Mouse (Mus musculus) mature B cell (primary cell): ENCODE results near the gene Chuk.

Experiments
- in situ Hi-C: fragments of 300-500 bp; cut with MboI; formaldehyde crosslinking; loops from 2 replicates; pipeline ENCODE4 v1.14.3; 2019

Gene Chuk

DNA sequence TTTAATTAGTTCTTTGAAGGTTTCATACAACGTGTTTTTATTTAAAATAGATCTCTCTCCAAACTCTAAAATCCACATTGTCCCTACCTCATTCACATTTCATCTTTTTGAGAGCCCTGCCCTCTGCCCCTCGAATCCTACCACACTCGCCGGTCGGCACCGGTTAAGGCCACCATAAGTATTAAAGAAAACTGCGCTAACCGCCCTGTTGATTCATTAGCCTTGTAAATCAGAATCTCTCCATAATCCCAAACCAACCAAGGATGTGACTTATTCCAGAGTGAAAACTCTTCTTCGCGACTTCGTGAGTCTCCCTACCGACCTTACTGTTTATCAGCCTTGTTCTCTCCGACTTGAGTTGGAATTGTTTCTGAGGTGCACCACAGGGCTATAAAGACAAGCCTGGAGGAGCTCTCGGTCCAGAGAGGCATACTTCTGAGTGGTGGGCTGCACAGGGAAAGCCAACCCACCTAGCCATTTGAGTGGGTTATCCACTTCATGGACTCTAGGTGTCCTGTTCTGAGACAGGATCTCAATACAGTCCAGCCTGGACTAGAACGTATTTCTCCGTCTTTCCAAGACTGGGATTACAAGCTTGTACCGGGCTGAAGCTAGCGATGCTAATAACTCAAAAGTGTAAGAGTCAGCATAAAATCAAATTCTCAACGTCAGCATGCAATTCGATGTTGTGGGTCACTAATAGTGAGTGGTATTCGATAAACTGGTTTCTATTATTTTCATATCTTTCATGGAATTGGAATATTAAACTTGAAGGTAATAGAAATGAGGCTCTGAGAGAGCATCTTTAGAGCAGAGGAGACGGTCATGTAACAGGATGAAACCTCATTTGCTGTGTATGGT is 611 bp upstream of the Chuk start:
- in situ Hi-C loops: no loop called here

DNA sequence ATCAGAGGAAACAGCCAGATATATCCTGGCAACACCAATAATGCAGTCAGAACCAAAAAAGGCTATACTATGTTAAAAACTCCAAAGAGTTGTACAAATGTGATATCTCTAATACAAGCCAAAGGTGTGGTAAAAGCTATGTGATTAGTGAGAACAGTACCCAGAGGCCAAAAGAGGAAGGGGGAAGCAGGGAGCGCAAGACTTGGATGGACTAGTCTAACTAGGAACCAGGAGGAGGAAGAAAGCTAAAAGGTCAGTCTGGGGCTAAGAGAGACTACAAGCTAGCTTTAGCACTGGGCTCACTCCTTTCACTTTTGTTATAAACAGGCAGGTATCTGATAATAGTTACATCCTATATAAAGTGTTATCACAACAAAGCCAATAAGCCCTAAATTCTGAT is 2.9 kb downstream of the Chuk start:
- in situ Hi-C loops: no loop called here

DNA sequence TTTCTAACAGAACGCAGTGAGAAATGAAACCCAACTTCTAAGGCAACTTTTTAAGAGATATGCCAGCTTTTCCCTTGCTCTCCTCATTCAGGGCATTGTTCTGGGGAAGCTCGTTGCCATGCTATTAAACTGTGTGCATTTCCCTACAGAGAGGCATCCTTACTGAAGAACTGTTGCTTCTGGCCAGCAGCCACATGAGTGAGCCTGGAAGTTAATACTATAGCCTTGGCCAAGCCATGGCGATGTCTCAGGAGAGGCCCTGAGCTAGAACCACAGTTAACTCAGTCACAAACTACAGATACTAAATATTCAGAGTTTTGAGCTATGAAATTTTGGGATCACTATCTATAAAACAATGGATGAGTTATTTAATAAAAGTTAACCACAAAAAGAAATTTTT is 4.3 kb downstream of the Chuk start:
- in situ Hi-C loops: no loop called here

DNA sequence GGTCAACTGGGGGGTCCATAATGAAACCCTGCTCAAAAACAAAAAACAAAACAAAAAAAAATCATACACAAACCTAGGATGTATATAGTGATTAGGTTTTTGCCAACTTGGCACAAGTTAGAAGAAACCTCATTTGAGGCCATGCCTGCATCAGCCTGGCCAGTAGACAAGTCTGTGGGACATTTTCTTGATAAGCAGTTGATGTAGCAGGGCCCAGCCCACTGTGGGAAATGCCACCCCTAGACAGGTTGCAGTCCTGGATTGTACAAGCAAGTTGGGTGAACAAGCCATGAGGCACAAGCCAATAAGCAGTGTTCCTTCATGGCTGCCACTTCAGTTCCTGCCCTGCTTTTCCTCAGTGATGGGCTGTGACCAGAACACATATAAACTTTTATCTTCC is 6.4 kb downstream of the Chuk start:
- in situ Hi-C loops: no loop called here

DNA sequence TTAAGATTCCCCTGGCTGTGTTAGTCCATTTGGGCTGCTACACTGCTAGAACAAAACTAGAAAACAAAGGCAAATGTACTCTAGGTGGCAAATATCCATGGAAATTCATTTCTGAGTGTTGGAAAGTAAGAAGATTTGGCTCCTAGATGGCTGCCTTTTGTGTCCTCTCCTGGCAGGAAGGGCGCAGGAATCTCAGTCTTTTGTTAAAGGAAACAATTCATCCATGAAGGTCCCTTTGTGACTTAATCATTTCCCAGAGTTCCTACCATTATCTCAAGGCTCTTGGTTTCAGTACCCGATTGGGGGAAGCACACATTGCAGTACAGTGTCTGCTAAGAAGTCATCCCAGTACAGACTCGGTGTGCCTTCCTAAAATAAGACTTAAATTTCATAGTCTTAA is 21.0 kb downstream of the Chuk start:
- in situ Hi-C loops: no loop called here

DNA sequence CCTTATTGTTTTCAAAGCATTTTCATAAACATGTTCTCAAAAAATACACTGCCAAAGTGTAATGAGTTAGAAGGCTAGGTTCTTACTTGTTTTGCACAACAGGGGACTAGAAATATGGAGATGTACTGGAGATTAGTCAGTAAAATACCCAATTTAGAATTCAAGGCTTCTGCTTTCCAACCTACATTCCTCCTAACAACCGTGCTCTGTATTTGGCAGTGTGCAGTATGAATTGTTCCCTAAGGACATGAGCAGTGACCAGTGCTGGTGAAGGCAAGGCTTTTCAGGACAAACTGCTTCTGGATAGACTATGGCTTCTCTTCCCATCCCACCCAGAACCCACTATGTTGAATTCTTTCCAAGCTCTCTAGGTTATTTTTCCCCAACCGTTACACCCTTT is 26.4 kb downstream of the Chuk start:
- in situ Hi-C loops: no loop called here

DNA sequence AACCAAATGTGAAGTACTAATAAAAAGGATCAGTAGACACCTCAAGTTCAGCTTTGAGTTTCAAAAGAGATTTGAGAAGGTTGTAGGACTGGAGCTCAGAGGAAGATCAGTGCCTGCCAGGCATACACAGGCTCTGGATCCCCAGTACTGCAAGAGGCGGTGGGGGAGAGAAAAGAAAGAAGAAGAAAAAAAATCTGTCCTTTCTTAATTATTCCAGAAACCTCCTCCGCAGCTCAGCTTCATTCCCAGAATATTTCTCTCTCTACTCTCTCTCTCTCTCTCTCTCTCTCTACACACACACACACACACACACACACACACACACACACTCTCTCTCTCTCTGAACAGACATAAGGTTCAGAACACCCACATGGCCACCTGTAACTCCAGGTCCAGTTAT is 27.3 kb downstream of the Chuk start:
- in situ Hi-C loops: no loop called here

DNA sequence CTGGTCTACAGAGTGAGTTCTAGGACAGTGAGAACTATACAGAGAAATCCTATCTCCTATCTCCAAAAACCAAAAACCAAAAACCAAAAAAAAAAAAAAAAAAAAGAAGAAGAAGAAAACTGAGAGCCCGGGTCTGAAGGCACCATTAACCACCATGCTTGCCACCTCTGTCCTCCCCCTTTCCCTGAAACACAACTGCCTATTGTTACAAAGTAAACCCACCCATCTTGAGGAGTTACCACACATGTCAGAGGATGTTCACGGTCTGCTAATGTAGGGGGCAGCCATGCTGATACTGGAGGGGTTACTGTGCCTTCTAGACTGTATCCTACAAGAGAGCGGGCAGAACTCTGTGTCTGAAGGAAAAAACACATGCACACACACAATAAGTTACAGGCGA is 30.3 kb downstream of the Chuk start:
- in situ Hi-C loops: no loop called here

DNA sequence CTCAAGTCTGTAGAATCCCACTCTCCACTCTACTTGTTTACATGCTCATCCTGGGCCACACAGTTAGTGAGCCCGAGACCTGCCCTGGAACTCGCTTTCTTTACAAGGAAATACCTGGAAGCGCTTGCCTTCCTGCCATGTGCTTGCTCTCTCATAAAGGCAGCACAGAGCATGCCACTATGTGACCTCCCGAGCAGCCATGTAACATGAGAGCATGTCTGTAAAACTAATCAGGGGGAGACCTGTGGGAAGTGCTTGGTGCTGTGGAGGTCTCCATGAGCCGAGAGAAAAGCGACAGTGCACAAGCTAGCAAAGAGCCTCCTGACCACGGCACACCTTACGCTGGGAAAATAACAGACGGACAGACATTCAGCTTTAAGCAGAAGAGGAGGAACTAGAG is 30.8 kb downstream of the Chuk start:
- in situ Hi-C loops: no loop called here

DNA sequence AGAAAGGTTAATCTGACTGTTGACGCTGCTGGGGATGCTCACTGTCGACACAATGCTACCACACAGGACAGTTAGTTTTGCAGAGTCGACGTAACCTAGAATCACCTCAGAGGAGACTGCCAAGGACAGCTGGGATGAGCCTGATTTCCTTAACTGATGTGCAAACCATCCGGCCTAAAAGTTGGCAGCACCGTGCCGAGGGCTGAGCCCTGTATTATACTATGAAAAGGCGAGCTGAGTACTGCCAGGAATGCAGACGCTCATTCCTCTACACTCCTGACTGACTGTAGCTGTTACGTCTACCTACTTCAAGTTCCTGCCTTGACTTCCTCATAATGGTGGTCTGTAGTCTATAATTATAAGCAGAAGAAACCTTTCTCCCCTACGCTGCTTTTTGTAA is 32.3 kb downstream of the Chuk start:
- in situ Hi-C loops: no loop called here

DNA sequence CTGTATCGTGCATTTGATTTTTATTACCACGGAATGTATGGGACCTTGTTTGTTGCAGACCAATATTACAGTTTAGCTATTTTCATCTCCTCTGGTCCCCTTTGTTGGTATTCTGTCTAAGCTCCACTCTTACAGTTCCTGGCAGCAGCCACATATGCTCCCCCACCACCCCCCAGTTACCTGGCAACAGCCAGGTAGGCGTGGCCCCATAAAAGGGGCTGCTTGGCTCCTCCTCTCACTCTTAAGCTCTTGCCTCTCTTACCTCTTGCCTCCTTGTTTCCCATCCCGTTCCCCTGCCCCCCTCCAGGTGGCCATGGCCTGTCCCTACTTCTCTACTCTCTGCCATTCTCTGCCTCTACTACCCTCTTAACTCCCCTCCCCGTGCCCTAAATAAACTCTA is 36.1 kb downstream of the Chuk start:
- in situ Hi-C loops: no loop called here

DNA sequence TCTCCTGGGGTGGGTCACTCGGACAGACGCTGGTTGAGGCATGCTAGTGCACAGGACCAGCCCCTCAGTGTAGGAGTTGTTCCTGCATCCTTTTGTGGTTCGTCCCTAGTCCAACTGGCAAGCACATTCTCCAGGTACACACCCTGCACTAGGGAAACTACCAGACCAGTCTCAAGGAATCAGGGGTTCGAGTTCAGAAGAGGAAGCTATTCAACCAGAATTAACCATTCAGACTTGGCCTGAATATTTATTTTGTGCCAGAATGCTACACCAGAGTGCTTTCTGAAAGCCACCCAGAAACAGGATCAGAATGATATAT is 37.4 kb downstream of the Chuk start:
- in situ Hi-C loops: no loop called here

DNA sequence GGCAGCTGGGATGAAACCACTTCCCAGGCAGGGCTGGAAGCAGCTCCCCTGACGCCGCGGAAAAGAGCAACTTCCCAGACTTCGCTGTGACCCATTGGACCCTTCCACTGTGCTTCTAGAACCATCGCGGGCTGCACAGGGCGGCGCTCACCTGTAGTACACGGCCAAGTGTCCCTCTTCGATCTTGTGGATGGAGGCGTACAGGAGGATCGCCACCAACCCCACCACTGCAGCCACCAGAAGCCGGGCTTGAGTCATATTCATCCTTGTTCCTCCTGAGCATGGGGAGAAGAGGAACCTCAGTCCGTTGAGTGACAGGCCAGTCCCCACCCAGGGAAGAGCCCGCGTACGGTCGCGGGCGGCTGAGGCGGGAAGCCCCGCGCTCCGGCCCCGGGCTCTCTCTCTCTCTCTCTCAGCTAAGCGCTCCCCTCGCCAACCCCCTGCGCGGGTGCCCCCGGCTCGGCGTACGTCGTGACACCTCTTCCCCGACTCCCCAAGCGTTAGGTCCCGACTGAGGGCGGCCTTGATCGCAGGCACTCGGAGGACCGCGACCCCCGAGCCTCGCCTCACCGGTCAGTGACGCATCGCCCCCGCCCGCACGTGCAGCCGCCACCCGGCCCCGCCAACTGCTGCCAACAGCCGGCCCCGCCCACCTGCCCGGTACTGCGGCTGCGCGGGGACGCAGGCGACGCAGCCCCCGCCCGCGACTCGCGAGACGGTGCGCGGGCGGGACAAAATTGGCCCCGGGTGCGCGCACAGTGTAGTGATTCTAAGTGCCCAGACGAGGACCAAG is 38.0 kb downstream of the Chuk start, which contains the start of gene Erlin1:
Erlin1 (minus strand) TSS at position 665 of the 793 bp plus-strand sequence.
- in situ Hi-C loops: no loop called here

DNA sequence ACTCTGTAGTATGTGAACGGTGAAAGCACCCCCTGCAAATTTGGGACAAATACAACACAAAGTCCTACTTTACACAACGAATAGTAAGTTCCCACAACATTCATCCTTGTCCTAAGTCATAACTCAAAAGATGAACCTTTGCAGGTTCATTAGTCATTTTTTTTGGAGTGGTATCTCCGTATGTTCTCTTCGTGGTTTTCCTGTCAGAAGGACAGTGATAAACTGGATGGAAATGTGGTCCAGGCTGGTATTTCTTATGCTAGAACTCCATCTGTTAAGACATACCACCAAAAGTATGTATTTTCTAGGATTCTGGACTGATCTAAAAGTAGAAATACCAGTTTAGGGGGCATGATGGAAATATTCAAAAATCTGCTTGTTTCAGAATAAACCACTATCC is 39.0 kb downstream of the Chuk start:
- in situ Hi-C loops: no loop called here

DNA sequence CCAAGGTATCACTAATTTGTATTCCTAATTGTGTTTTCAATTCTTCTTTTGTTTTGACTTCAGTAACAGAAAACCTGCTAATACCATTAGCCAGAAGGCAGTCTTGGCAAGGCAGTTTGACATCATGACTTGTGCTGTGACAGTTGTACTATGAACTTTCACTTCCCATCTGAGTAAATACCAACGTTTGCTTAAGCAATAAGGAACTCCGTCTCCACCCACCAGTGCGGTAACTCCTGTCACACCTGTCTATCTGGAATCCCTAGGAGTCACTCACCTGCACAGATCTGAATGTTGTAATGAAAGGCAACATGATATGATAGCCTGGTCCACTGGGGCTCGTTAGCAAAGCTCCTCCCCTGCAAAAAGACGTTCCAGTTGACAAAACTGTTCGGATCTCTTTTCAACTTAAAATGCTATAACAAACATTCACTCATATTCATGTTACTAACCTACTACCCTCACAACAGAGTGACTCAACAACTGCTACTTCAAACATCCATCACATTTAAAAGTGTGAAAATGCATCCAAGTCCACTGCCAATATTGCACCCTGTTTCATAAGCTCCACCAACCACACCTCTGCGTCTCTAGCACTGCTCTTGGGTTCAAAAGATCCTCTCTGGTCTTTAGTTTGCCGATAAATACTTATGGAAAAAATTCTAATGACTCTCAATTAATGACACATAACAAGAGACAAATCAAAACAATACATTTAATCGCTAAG is 39.8 kb downstream of the Chuk start:
- in situ Hi-C loops: no loop called here

DNA sequence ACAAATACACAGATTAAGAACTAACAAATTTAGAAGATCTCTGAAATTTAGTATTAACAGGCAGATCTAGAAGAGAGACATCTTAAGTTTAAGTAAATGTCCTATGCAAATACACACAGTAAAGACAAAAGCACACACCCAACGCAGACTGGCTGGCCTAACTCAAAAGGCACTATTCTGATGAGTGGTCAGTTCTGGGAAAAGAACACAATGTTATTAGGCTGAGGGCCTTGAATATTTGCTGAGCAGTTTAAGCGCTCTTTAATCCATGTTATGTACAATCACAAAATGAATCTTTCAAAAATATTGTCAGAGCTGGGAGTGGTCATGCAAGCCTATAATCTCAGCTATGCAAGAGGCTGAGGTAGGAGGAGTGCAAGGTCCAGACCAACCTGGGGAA is 42.5 kb downstream of the Chuk start:
- in situ Hi-C loops: no loop called here

DNA sequence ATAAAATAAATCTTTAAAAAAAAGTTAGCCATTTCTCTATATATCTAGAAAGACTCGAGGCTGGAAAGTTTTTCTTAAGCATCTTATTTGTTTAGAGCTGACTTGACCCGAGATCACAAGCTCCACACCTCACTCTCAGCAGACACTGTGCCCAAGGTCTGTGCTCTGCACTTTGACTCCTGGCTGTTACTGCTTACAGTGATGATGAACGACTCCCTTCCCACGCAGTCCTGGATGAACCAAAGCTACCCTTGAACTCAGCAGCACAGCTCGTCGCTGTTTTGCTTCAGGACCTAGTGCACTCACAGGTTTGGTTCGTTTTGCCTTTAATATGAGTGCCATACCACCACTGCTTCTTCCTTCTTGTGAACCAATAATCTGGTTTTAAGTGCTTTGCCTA is 43.5 kb downstream of the Chuk start:
- in situ Hi-C loops: no loop called here

DNA sequence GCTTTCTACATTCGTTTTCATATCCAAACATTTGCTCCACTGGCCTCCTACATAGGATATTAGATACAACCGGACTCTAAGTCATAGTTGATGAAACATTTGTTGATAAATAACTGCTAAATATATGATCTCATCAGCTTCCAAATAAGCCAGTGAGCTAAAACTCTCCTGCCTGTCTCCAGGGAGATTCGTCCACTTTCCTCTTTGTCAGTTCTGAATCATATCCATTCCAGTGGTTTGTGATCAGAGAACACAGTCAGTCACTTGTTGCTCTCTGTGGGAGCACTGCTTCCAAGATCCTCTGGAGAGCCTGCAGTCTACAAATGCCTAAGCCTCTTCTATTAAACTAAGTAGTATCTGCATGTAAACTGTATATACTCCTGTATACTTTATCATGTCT is 47.1 kb downstream of the Chuk start:
- in situ Hi-C loops: no loop called here

DNA sequence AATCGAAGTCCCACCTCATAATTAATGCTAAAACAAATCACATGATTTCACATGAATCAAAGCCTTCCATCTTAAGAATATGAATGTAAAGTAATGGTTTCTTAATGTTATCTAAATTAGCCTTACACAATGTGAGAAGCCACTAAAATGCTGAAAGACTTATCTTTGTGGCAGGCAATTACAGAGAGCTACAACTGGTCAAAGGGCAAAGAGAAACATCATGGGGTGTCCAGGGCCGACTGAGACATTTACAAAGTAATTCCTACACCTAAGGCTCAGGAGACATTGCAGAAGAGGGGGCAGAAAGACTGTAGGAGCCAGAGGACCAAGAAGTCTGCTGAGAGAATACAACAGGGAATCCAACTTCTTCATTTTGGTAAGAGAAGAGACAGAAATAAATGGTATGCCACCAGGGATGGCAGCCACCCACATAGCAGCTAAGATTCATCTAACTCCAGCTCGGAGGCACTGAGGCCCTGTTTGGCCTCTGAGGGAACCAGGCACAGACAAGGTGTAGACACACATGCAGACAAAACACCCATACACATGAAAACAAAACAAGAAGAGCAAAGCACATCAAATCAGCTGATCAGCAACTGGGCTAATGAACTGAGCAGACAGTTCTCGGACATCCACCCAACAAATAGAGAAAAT is 52.0 kb downstream of the Chuk start:
- in situ Hi-C loops: no loop called here

DNA sequence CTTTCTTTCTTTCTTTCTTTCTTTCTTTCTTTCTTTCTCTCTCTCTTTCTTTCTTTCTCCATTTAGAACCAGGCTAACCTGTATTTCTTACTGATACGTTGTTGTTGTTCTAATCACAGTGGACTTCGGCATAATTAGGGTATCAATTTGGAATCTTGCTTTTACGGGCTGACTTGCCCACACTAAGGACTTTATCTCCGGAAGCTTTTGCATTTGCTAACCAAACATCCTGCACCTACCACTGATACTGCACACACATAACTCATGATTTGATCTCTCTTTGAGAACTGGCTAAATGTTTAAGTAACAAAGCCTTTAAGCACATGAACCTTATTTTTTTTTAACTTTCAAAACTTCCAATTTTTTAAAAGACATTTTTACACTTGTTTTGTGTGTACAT is 56.9 kb downstream of the Chuk start:
- in situ Hi-C loops: no loop called here

DNA sequence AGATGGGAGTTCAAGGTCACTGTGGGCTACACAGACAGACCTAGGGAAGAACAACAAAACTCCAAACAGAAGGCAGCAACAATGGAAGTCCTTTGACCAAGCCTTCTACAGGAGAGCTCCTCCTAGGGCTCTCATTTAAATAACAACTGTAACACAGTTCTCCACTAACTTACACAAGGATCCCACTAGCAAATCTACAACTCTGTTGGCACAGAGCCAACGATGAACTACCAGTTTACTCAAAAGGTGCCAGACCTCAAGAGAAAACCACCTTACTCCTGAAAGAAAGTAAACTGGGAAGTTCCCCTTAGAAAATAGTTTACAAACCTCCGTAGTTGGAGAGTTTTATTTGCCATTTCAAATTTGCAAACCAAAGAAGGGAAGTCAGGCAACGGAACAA is 58.0 kb downstream of the Chuk start:
- in situ Hi-C loops: no loop called here

DNA sequence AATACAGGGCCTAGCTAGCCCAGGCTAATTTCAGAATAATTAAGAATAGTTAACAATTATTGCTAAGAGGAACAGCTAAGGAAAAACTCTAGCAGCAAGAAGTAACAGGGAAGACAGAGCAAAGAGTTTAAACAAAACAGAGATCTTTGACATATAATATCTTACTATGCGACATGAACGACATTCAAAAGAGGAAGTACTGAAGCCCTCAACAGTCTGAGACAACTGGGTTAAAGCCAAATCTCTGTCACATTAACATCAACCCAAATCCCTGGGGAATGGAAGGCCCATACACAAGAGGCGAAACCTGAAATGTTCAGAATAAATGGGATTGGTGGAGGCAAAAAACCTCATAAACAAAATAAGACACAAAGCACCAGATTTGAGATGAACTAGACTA is 61.4 kb downstream of the Chuk start:
- in situ Hi-C loops: no loop called here
